Mouse (Mus musculus) kidney, embryonic 15.5 days (tissue): Measurements from ENCODE around the gene Bmyc. TPM values are rescaled to one million over a fixed set of nuclear protein-coding genes. Genes with fewer than 3 reads are reported as not detected.
"Not testable (repeated sequence)": the region's sequence is repeated elsewhere in the genome, so short reads cannot be mapped to it uniquely, and the experiment has no call there.

ENCODE experiments used
- ATAC-seq: fragments of 200-750 bp; cut with Nextera tagmentation; replicated peaks from 2 replicates; pipeline ENCODE4 v1.8.0; 2017; ENCODE audit warnings: moderate TSS enrichment; ENCODE audit not compliant: low FRiP score
- H3K27ac ChIP-seq: fragments of 300-500 bp; sonication (generic); 2 replicates; pipeline ENCODE4 v1.5.1; 2015; ENCODE audit warnings: mild to moderate bottlenecking, inconsistent platforms
- H3K27me3 ChIP-seq: fragments of 300-500 bp; sonication (generic); 2 replicates; pipeline ENCODE4 v1.6.1; 2015; ENCODE audit warnings: inconsistent platforms
- H3K36me3 ChIP-seq: fragments of 300-500 bp; sonication (generic); 2 replicates; pipeline ENCODE4 v1.6.1; 2015; ENCODE audit warnings: inconsistent platforms
- H3K4me1 ChIP-seq: fragments of 300-500 bp; sonication (generic); 2 replicates; pipeline ENCODE4 v1.6.1; 2015; ENCODE audit warnings: inconsistent platforms
- H3K4me2 ChIP-seq: fragments of 300-500 bp; sonication (generic); 2 replicates; pipeline ENCODE4 v1.6.1; 2015; ENCODE audit warnings: moderate library complexity, mild to moderate bottlenecking, inconsistent platforms
- H3K4me3 ChIP-seq: fragments of 300-500 bp; sonication (generic); replicated peaks from 2 replicates; pipeline ENCODE4 v1.5.1; 2015; ENCODE audit warnings: mild to moderate bottlenecking, inconsistent platforms
- H3K9ac ChIP-seq: fragments of 300-500 bp; sonication (generic); 2 replicates; pipeline ENCODE4 v1.6.1; 2015; ENCODE audit warnings: mild to moderate bottlenecking, inconsistent platforms
- H3K9me3 ChIP-seq: fragments of 300-500 bp; sonication (generic); replicated peaks from 2 replicates; pipeline ENCODE4 v1.6.1; 2016; ENCODE audit warnings: inconsistent platforms
- WGBS: fragments of 180-500 bp; shearing (Covaris S2); methylation state at CpG from one replicate; pipeline ENCODE4 v1.1.7; 2015; ENCODE audit warnings: mixed read lengths; 5-methylcytosine and 5-hydroxymethylcytosine counted together
- polyA plus RNA-seq: library from polyadenylated mRNA; unstranded; fragments of >200 nt; fragmentation: Nextera tagmentation; extraction: Ambion mirVana; gene quantifications from 2 replicates; pipeline ENCODE4 v1.2.1, GENCODE M21; 2015

Gene Bmyc
- polyA plus RNA-seq, 1 experiment from 2014 or later: 95.1 TPM

GRCm38 (mm10) chr2:25694605-25695004 is 11.9 kb upstream of the Bmyc start:
- H3K9ac ChIP-seq: no peak overlapping the region
- no peak for ATAC-seq
- H3K4me1 ChIP-seq: 0 out of 2 replicates have a peak, but pooled peaks cover 2% of the 10 kb centered on the region
- H3K27ac ChIP-seq: no peak overlapping the region
- H3K9me3 ChIP-seq: no peaks in the 10 kb centered on the region
- no peak overlapping the region for H3K4me2 ChIP-seq
- no peak overlapping the region for H3K4me3 ChIP-seq
- no peaks in the 10 kb centered on the region for H3K27me3 ChIP-seq
- no peaks in the 10 kb centered on the region for H3K36me3 ChIP-seq

- H3K27me3 ChIP-seq: no peaks in the 10 kb centered on the region
- ATAC-seq: no peak
- H3K9me3 ChIP-seq: no peaks in the 10 kb centered on the region
- no peak overlapping the region for H3K9ac ChIP-seq
- 28% methylated on average over 4 of the region's 4 CpGs for WGBS
- H3K27ac ChIP-seq: no peak overlapping the region
- H3K4me1 ChIP-seq: 0 out of 2 replicates have a peak, but pooled peaks cover 2% of the 10 kb centered on the region
- H3K4me3 ChIP-seq: no peak overlapping the region
- no peak overlapping the region for H3K4me2 ChIP-seq
- no peaks in the 10 kb centered on the region for H3K36me3 ChIP-seq
Measured at GRCm38 (mm10) chr2:25696951-25697350, 9.6 kb upstream of the Bmyc start.

GRCm38 (mm10) chr2:25698696-25699095 is 7.8 kb upstream of the Bmyc start:
- no peaks in the 10 kb centered on the region for H3K36me3 ChIP-seq
- H3K4me1 ChIP-seq: 0 out of 2 replicates have a peak, but pooled peaks cover 2% of the 10 kb centered on the region
- H3K9me3 ChIP-seq: no peaks in the 10 kb centered on the region
- H3K27me3 ChIP-seq: no peaks in the 10 kb centered on the region
- no peak for ATAC-seq
- H3K4me3 ChIP-seq: no peak overlapping the region
- H3K4me2 ChIP-seq: no peak overlapping the region
- WGBS: 68% methylated on average over 2 of the region's 2 CpGs
- H3K9ac ChIP-seq: no peak overlapping the region
- no peak overlapping the region for H3K27ac ChIP-seq

DNA sequence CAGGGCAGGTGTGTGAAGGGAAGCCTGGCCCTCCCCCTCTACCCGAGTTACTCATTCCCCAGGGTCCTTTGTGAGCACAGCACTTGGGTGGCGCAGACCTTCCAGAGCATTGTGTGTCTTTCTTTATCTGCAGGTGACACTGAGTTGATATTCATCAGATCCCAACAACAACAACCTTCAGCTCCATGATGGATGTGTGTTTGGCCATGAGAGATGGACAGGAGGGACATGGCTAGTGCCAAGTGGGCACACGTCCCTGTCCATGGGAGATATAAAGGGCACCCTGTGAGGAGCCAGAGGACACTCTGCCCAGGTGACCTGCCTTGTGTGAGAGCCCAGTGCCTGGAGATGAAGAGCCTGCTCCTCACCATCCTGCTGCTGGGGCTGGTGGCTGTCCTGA is 6.8 kb upstream of the Bmyc start, which contains the start of gene Obp2a:
Gene Obp2a (plus strand): TSS at position 301 of the 400 bp plus-strand sequence.
- not testable (repeated sequence) for H3K27me3 ChIP-seq, H3K4me3 ChIP-seq, ATAC-seq, H3K4me1 ChIP-seq, H3K9ac ChIP-seq, H3K27ac ChIP-seq, H3K36me3 ChIP-seq, H3K4me2 ChIP-seq, H3K9me3 ChIP-seq
- WGBS: 78% methylated on average over 3 of the region's 3 CpGs

DNA sequence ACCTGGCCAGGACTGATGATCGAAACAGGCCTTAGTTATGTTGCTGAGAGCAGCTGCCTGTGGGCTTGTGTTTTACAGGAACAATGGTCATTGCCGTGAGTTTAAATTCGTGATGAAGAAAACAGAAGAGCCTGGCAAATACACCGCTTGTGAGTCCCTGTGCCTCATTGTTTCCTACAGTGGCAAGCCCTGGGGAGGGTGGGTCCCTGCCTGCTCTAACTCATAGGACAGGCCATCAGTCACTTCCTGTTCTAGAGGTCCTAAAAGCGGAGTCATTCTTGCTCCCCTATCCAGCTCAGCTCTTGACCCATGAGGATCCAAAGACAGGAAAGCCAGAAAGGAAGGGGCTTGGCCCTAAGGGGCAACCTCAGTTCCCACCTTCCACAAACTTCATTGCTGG is 5.5 kb upstream of the Bmyc start:
- no peaks in the 10 kb centered on the region for H3K36me3 ChIP-seq
- no peak overlapping the region for H3K9ac ChIP-seq
- no peaks in the 10 kb centered on the region for H3K9me3 ChIP-seq
- ATAC-seq: no peak
- no peak overlapping the region for H3K4me2 ChIP-seq
- no peaks in the 10 kb centered on the region for H3K27me3 ChIP-seq
- 0 out of 2 replicates have a peak, but pooled peaks cover 2% of the 10 kb centered on the region for H3K4me1 ChIP-seq
- WGBS: 83% methylated on average over 5 of the region's 5 CpGs
- H3K27ac ChIP-seq: no peak overlapping the region
- H3K4me3 ChIP-seq: no peak overlapping the region

DNA sequence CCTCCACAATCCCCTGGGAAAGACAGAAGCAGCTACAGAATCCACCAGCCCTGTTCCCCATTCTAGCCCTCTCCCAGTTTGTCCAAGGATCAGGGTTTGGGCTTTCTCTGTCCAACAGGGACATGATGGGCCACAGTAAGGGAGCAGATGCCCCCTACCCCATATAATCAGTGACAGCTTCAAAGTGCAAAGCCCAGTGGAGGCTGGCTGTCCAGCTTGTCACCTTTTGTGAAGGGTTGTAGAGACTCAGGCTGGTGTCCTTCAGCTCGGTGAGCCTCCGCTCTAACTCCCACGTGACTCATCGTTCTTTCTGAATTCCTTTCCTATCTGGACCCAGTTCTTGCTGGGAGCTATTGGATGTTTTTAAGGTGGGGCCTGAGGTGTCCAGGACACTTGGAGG is 2.8 kb upstream of the Bmyc start:
- 66% methylated on average over 4 of the region's 4 CpGs for WGBS
- H3K9me3 ChIP-seq: no peaks in the 10 kb centered on the region
- H3K27ac ChIP-seq: no peak overlapping the region
- no peaks in the 10 kb centered on the region for H3K36me3 ChIP-seq
- no peaks in the 10 kb centered on the region for H3K27me3 ChIP-seq
- H3K9ac ChIP-seq: no peak overlapping the region
- no peak overlapping the region for H3K4me3 ChIP-seq
- no peak overlapping the region for H3K4me2 ChIP-seq
- H3K4me1 ChIP-seq: peaks cover 16% of the 10 kb centered on the region
- no peak for ATAC-seq

DNA sequence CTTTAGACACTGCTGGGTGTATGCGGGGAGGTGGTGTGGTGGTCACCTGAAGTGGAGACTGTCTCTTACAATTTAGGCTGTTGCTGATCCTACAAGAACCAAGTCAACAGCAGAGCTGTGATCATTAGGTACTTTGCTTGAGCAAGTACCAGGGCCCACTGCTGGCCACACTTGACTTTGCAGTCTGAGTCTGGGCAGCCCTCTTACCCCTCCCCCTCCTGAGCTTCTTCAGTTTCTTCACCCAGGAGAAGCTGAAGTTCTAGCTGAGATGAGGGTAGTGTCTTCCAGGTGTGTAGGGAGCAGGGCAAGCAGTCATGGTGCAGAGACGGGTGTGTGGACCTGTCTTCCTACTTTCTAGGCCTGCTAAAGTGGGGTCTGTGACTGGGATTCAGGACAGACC is 1.6 kb downstream of the Bmyc start:
- Histone ChIP-seq H3K27ac (0 out of 2 replicates have a peak overlapping the region, but pooled peaks have one; percentile 13), H3K27me3 (no peaks in the 10 kb centered on the region), H3K9me3 (no peaks in the 10 kb centered on the region), H3K4me3 (0 out of 2 replicates have a peak overlapping the region, but pooled peaks have one; percentile 15), H3K9ac (no peak overlapping the region), H3K4me2 (peak overlapping the region; percentile 39), H3K4me1 (peaks cover 21% of the 10 kb centered on the region), H3K36me3 (no peaks in the 10 kb centered on the region)
- no peak for ATAC-seq
- WGBS: 62% methylated on average over 2 of the region's 2 CpGs

- ATAC-seq, H3K4me2 ChIP-seq: not testable (repeated sequence)
- 92% methylated on average over 1 of the region's 1 CpGs for WGBS
Measured at GRCm38 (mm10) chr2:25709056-25709455, 2.5 kb downstream of the Bmyc start.

GRCm38 (mm10) chr2:25709791-25710190 is 3.3 kb downstream of the Bmyc start:
- not testable (repeated sequence) for H3K36me3 ChIP-seq, H3K27ac ChIP-seq, ATAC-seq, H3K9me3 ChIP-seq, H3K27me3 ChIP-seq, H3K4me2 ChIP-seq, H3K4me3 ChIP-seq, H3K9ac ChIP-seq
- peaks cover 21% of the 10 kb centered on the region for H3K4me1 ChIP-seq
- 74% methylated on average over 2 of the region's 2 CpGs for whole genome bisulfite sequencing

More at GRCm38 (mm10) chr2:25709056-25709455, 2.5 kb downstream of the Bmyc start:
- H3K9me3 ChIP-seq, H3K27ac ChIP-seq, H3K4me3 ChIP-seq, H3K27me3 ChIP-seq, H3K36me3 ChIP-seq, H3K9ac ChIP-seq: not testable (repeated sequence)
- peaks cover 21% of the 10 kb centered on the region for H3K4me1 ChIP-seq

GRCm38 (mm10) chr2:25711641-25712040 is 5.1 kb downstream of the Bmyc start:
- not testable (repeated sequence) for H3K36me3 ChIP-seq, H3K4me2 ChIP-seq, H3K9ac ChIP-seq, H3K4me3 ChIP-seq, H3K9me3 ChIP-seq, H3K27me3 ChIP-seq, H3K27ac ChIP-seq, ATAC-seq
- peaks cover 17% of the 10 kb centered on the region for H3K4me1 ChIP-seq
- 7% methylated on average over 3 of the region's 3 CpGs for WGBS

GRCm38 (mm10) chr2:25717222-25717621 is 10.7 kb downstream of the Bmyc start:
- ATAC-seq: no peak
- Histone ChIP-seq H3K27ac (no peak overlapping the region), H3K4me3 (no peak overlapping the region), H3K27me3 (no peaks in the 10 kb centered on the region), H3K9ac (no peak overlapping the region), H3K9me3 (0 out of 2 replicates have a peak, but pooled peaks cover 4% of the 10 kb centered on the region), H3K4me1 (no peaks in the 10 kb centered on the region; the same call in 1 of the 2 replicates), H3K4me2 (no peak overlapping the region), H3K36me3 (no peaks in the 10 kb centered on the region)

DNA sequence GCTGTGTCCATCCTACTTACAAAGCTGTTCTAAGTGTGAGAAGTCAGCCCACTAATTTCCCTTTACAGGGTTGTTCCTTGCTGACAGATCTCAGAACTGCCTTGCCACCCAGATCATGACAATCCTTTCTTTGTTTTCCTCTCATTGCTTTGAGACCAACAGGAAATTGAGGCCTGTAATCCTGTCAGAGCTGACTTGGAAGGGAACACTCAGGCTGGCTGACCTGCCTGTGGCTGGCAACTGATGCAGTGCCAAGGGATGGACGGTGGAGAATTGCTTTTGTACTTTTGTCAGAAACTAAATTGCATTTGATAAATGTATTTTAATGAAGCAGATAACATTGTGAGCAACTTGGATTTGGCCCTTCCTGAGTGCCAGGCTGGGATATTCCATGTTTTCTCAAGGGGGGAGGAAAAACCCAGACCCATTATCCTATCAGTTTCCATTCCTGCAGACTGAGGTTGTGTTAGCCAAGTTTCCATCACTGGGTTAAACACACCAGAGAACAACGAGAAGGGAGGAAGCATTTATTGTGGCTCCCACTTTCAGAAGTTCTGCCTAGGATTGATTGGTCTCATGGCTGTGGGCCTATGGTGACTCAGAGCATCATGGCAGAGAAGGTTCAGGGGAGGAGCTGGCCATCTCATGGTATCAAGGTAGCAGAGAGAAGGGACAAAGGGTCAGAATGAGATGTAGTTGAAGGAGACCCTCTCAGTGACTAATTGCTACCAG is 26.8 kb downstream of the Bmyc start:
- ATAC-seq: peak; percentile 52; the same call in 1 of the 2 replicates
- Histone ChIP-seq H3K27ac (peak overlapping the region; percentile 68), H3K9me3 (peaks cover under 1% of the 10 kb centered on the region; the same call in 1 of the 2 replicates), H3K4me2 (no peak overlapping the region), H3K36me3 (no peaks in the 10 kb centered on the region), H3K9ac (no peak overlapping the region), H3K4me1 (peaks cover 6% of the 10 kb centered on the region; the same call in 1 of the 2 replicates), H3K4me3 (no peak overlapping the region), H3K27me3 (no peaks in the 10 kb centered on the region)
- WGBS: 23% methylated on average over 2 of the region's 2 CpGs
